Comparison of ENCODE assay signal across 17 mouse cellular contexts in genomic region chr13:73680394-73680793, GRCm38 (mm10). TPM values are rescaled to one million over a fixed set of nuclear protein-coding genes. Genes with fewer than 3 reads are reported as not detected.
A peak's percentile ranks its signal among the peaks of the same experiment; 100 is the strongest.
DNase-seq lines count a peak whose midpoint lies in the region; ATAC-seq and TF ChIP-seq lines count a peak whose summit lies in the region.
"Had no signal": no experiment of that assay in that cellular context is flagged by ENCODE, and none has a peak within 500 bp of the region (broad histone marks: within the 10 kb centered on the region; RNA-seq: fewer than 3 reads in every experiment).

No protein-coding gene starts in this region.

- no peak overlapping the region for H3K27ac ChIP-seq in lung, embryonic 14.5 days (ENCODE audit: low read depth)
- H3K27ac ChIP-seq in intestine, postnatal 0 days (ENCODE audit: low read depth, low read length) = peak overlapping the region; percentile 46
- no peak overlapping the region for H3K27ac ChIP-seq in stomach, embryonic 16.5 days (ENCODE audit: low read length)
- H3K27ac ChIP-seq: forebrain, embryonic 13.5 days; heart, embryonic 15.5 days; neural tube, embryonic 15.5 days had no signal

- H3K9ac ChIP-seq in lung, embryonic 14.5 days = no peak overlapping the region
- H3K9ac ChIP-seq in intestine, postnatal 0 days (ENCODE audit: low read depth, low read length) = no peak overlapping the region
- H3K9ac ChIP-seq in stomach, embryonic 16.5 days (ENCODE audit: low read length) = no peak overlapping the region
- H3K9ac ChIP-seq: forebrain, embryonic 13.5 days; heart, embryonic 15.5 days; neural tube, embryonic 15.5 days had no signal

- DNase-seq in lung, embryonic 14.5 days = peak; percentile 1
- no peak for DNase-seq in lung, postnatal 14 days
- peak; percentile 69 to 89 for DNase-seq in kidney, postnatal 36 days
- DNase-seq in cerebellum, adult 8-10 months = no peak
- no peak for DNase-seq in left cerebral cortex, postnatal 4 days
- no peak for DNase-seq in spleen, postnatal 36 days (ENCODE audit: low spot score in 2 of 2)
- DNase-seq: gastrocnemius, postnatal 36 days; lung, postnatal 36 days had no signal

- intact Hi-C loops in left cerebral cortex, postnatal 4 days (cut with DNase I) = loop anchor here (10.0 kb wide), 1 partner anchor 126 kb away; no protein-coding TSS in a partner anchor

- ATAC-seq in lung, embryonic 14.5 days (ENCODE audit: insufficient read depth) = no peak
- peak; percentile 50; the same call in 1 of the 2 replicates for ATAC-seq in intestine, postnatal 0 days
- ATAC-seq in stomach, embryonic 16.5 days (ENCODE audit: insufficient read depth, low FRiP score) = peak; percentile 41; the same call in 1 of the 2 replicates
- ATAC-seq: forebrain, embryonic 13.5 days; midbrain, embryonic 16.5 days had no signal

- no peaks in the 10 kb centered on the region for H3K9me3 ChIP-seq in lung, embryonic 14.5 days (ENCODE audit: low read depth, low read length)
- H3K9me3 ChIP-seq in intestine, postnatal 0 days (ENCODE audit: control insufficient read depth) = no peaks in the 10 kb centered on the region
- H3K9me3 ChIP-seq in stomach, embryonic 16.5 days (replicated peaks; ENCODE audit: control insufficient read depth, low read length) = no peaks in the 10 kb centered on the region
- H3K9me3 ChIP-seq: forebrain, embryonic 13.5 days; heart, embryonic 15.5 days; neural tube, embryonic 15.5 days had no signal

- TF ChIP-seq CTCF in lung, embryonic 14.5 days (IDR thresholded peaks at IDR 0.05; ENCODE audit: low read depth) = no peak
- no peak for TF ChIP-seq CTCF in intestine, postnatal 0 days (IDR thresholded peaks at IDR 0.05; ENCODE audit: low read depth)

- no peaks in the 10 kb centered on the region for H3K27me3 ChIP-seq in lung, embryonic 14.5 days (ENCODE audit: insufficient read depth, low read length)
- no peaks in the 10 kb centered on the region for H3K27me3 ChIP-seq in intestine, postnatal 0 days (replicated peaks; ENCODE audit: control insufficient read depth, insufficient read depth, low read length)
- H3K27me3 ChIP-seq in stomach, embryonic 16.5 days (ENCODE audit: control insufficient read depth, insufficient read depth, low read length) = no peaks in the 10 kb centered on the region
- H3K27me3 ChIP-seq: heart, embryonic 15.5 days; neural tube, embryonic 15.5 days had no signal

- no peak overlapping the region for H3K4me2 ChIP-seq in lung, embryonic 14.5 days
- no peak overlapping the region for H3K4me2 ChIP-seq in intestine, postnatal 0 days (replicated peaks; ENCODE audit: low read depth)
- H3K4me2 ChIP-seq in stomach, embryonic 16.5 days (ENCODE audit: low read depth, low read length) = no peak overlapping the region
- H3K4me2 ChIP-seq: forebrain, embryonic 13.5 days; heart, embryonic 15.5 days; neural tube, embryonic 15.5 days had no signal

- no peak overlapping the region for H3K4me3 ChIP-seq in lung, embryonic 14.5 days (ENCODE audit: low read depth, low read length)
- H3K4me3 ChIP-seq in intestine, postnatal 0 days (ENCODE audit: low read depth, low read length) = no peak overlapping the region
- H3K4me3 ChIP-seq in stomach, embryonic 16.5 days (replicated peaks; ENCODE audit: low read length) = no peak overlapping the region
- H3K4me3 ChIP-seq: forebrain, embryonic 13.5 days; heart, embryonic 15.5 days; neural tube, embryonic 15.5 days had no signal

- 7% methylated on average over 1 of the region's 1 CpGs for WGBS in lung, embryonic 14.5 days
- WGBS in intestine, postnatal 0 days = 9% methylated on average over 1 of the region's 1 CpGs
- WGBS in stomach, embryonic 16.5 days = 31% methylated on average over 1 of the region's 1 CpGs

- no peaks in the 10 kb centered on the region for H3K36me3 ChIP-seq in lung, embryonic 14.5 days (ENCODE audit: insufficient read depth)
- peaks cover 20% of the 10 kb centered on the region for H3K36me3 ChIP-seq in intestine, postnatal 0 days (ENCODE audit: control insufficient read depth, insufficient read depth)
- no peaks in the 10 kb centered on the region for H3K36me3 ChIP-seq in stomach, embryonic 16.5 days (ENCODE audit: control insufficient read depth, insufficient read depth, low read length)
- H3K36me3 ChIP-seq: heart, embryonic 15.5 days; neural tube, embryonic 15.5 days had no signal

- H3K4me1 ChIP-seq in lung, embryonic 14.5 days (ENCODE audit: insufficient read depth) = no peaks in the 10 kb centered on the region
- H3K4me1 ChIP-seq in intestine, postnatal 0 days (replicated peaks; ENCODE audit: control insufficient read depth, insufficient read depth, low read length) = no peaks in the 10 kb centered on the region
- H3K4me1 ChIP-seq in stomach, embryonic 16.5 days (ENCODE audit: control insufficient read depth, insufficient read depth, low read length) = no peaks in the 10 kb centered on the region
- H3K4me1 ChIP-seq: forebrain, embryonic 13.5 days; heart, embryonic 15.5 days; neural tube, embryonic 15.5 days had no signal

RNA-seq across cellular contexts. Expression of gene Slc6a18, which starts 2.6 kb away (rescaled TPM):
- not detected in 2 replicates for polyA plus RNA-seq in lung, embryonic 14.5 days (2014; fragmentation: Nextera tagmentation; extraction: Ambion mirVana)
- 0.04 and 0.20 TPM in 2 replicates for polyA plus RNA-seq in intestine, postnatal 0 days (2015; fragmentation: Nextera tagmentation; extraction: Ambion mirVana)
- polyA plus RNA-seq in stomach, embryonic 16.5 days (2015; fragmentation: Nextera tagmentation; extraction: Ambion mirVana) = not detected in 2 replicates
- not detected for total RNA-seq in left cerebral cortex, postnatal 4 days (2021)
- total RNA-seq: CH12.LX; gastrocnemius, postnatal 36 days; left cerebral cortex, adult 8-10 months had no signal
- polyA plus RNA-seq: embryonic facial prominence, embryonic 11.5 days; forebrain, embryonic 13.5 days; heart, embryonic 15.5 days; midbrain, embryonic 16.5 days; neural tube, embryonic 15.5 days had no signal

RNA-seq across cellular contexts. Expression of gene Slc6a19, which starts 24.3 kb away (rescaled TPM):
- polyA plus RNA-seq in lung, embryonic 14.5 days (2014; fragmentation: Nextera tagmentation; extraction: Ambion mirVana) = 0.08 TPM in 1 of 2 replicates, not detected in the other
- polyA plus RNA-seq in intestine, postnatal 0 days (2015; fragmentation: Nextera tagmentation; extraction: Ambion mirVana) = 110 and 119 TPM in 2 replicates
- polyA plus RNA-seq in stomach, embryonic 16.5 days (2015; fragmentation: Nextera tagmentation; extraction: Ambion mirVana) = 3.3 and 3.4 TPM in 2 replicates
- not detected for total RNA-seq in left cerebral cortex, postnatal 4 days (2021)
- total RNA-seq: gastrocnemius, postnatal 36 days had no signal
- polyA plus RNA-seq: heart, embryonic 15.5 days had no signal

RNA-seq across cellular contexts. Expression of gene Slc12a7, which starts 52.5 kb away (rescaled TPM):
- 17.9 and 19.7 TPM in 2 replicates for polyA plus RNA-seq in lung, embryonic 14.5 days (2014; fragmentation: Nextera tagmentation; extraction: Ambion mirVana)
- 12.9 and 13.4 TPM in 2 replicates for polyA plus RNA-seq in intestine, postnatal 0 days (2015; fragmentation: Nextera tagmentation; extraction: Ambion mirVana)
- polyA plus RNA-seq in stomach, embryonic 16.5 days (2015; fragmentation: Nextera tagmentation; extraction: Ambion mirVana) = 22.8 and 26.1 TPM in 2 replicates
- 10 to 100 TPM; 12.1 to 12.3 TPM for total RNA-seq in left cerebral cortex, postnatal 4 days (2021)

RNA-seq across cellular contexts. Expression of gene Tert, which starts 53.7 kb away (rescaled TPM):
- polyA plus RNA-seq in lung, embryonic 14.5 days (2014; fragmentation: Nextera tagmentation; extraction: Ambion mirVana) = 3.8 and 4.1 TPM in 2 replicates
- polyA plus RNA-seq in intestine, postnatal 0 days (2015; fragmentation: Nextera tagmentation; extraction: Ambion mirVana) = 2.4 and 3.0 TPM in 2 replicates
- 3.2 and 5.0 TPM in 2 replicates for polyA plus RNA-seq in stomach, embryonic 16.5 days (2015; fragmentation: Nextera tagmentation; extraction: Ambion mirVana)
- total RNA-seq in left cerebral cortex, postnatal 4 days (2021) = 10 to 100 TPM; 15.7 to 18.5 TPM

Comparison
In these comparisons a context has a peak if more than half of its experiments do, and no peak if none do; other contexts are left out.
1. DNase-seq: peak in lung, embryonic 14.5 days (single experiment) and kidney, postnatal 36 days (2 of 2); none in lung, postnatal 14 days (single experiment), cerebellum, adult 8-10 months (single experiment), left cerebral cortex, postnatal 4 days (single experiment) and spleen, postnatal 36 days (0 of 2).
2. RNA of gene Slc6a19, which starts 24.3 kb away (polyA plus RNA-seq): 110 to 119 TPM in intestine, postnatal 0 days; 3.3 to 3.4 TPM in stomach, embryonic 16.5 days and 0.08 TPM in lung, embryonic 14.5 days; every median in the first group is over 10 times any median in the second.